Mouse (Mus musculus) forelimb bud, embryonic 11.5 days (tissue): ENCODE results near the gene Fam228a.
A peak's percentile ranks its signal among the peaks of the same experiment; 100 is the strongest.
"Not testable (repeated sequence)": the region's sequence is repeated elsewhere in the genome, so short reads cannot be mapped to it uniquely, and the experiment has no call there.

Experiments used
- DNase-seq: peaks from one replicate; pipeline ENCODE4 v3.0.0-alpha.2; 2012; ENCODE audit warnings: low read depth, low spot score

The Fam228a gene

DNA sequence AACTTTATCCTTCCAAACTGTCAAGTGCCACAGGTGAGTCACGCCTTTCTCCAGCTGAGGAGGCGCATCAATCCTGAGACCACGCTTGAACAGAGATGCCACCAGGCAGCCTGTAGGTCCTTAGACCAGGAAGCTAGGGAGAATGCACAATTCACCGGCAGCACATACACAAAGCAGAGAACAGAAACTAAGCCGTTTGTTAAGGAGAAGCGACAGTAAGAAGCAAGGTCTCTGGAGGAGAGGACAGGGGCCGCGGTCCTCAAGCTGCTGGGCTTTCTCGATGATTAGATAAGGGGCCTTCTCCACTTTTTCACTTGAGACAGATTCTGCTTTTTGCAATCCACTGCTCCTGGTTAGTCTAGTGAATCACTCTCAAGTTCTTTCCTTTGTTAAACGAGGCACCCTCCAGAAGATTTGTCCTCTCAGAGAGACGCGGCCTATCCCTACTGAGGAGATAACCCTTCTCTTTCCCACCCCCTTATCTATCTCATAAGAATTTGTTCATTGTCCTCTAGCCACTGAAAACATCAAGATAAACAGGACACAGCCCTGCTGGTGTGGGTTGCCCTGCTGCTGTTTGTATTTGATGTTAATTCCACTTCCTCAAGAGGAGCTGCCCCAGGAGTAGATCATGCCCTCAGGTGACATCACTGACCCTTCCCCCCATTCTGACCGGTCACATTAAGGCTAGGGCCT, 19.0 kb downstream of the Fam228a start:
- no peak for DNase-seq

DNA sequence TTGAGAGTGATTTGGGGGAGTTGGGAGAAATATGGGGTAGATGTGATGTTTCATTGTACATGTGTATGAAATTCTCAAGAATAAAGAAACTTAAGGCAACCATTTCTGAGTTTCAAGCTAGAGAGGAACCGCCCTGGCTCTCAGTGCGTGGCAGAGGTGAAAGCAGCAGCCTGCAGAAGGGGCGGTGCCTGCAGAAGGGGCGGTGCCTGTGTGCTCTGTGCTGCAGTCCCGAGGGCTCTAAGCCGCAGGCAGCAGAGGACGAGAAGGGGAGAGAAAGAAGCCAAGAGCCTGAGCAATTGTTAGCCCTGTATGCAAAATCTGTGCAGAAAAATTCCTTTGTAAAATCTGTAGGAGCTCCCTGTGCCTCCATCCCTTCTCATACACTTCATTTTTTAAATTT, 20.8 kb downstream of the Fam228a start:
- peak; percentile 5 for DNase-seq

DNA sequence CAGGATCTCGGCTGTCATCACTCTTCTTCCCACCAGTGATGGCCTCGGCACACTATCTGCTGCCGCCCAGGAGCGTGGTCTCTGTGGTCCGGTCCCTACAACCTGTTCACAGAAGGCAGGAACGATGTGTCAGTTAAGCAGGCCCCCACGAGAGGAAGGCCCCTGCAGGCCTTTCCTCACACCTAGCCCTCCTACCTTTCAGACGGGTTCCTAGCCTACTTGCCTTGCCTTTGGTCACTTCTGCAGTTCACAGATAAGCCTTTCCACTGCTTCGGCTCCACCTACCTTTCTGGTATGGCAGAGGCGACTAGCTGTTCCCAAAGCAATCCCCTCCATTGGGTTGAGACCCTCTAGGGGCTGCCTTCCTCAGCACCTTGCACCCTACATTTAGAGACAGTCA, 22.6 kb downstream of the Fam228a start:
- DNase-seq = no peak

DNA sequence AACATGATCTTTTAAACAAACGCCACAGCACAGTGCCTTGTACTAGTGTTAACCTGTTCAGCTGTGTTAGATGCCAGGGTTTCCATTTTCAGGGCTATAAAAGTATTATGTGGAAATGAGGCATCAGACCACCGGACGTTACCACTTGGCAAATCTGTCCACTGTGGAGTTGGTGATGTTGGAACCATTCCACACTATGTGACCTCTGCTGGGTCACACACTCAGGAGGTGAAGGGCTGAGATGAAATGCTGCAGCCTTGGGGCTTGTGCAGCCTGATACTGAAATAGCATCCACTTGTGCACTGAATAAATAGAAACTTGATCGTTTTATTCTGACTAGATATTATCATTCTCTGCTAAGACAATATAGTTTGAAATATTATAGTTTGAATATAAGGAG, 24.9 kb downstream of the Fam228a start:
- no peak for DNase-seq

DNA sequence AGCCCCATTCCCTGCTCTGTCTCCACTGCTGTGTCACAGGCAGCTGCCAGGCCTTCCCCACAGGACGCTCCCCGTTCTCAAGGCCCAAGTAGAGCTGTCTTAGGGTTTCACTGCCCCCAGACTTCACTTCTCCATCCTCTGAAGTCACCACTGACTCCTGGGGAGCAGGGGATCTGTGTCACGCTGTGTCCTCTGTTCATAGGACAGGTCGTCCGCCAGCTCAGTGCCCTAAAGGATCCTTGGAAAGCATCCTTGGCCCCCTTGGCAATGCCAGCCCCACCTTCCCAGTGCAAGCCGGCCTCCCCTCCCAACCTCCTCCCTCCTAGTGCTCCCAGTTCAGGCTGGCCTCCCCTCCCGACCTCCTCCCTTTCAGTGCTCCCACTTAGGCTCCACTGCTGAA, 28.3 kb downstream of the Fam228a start:
- no peak for DNase-seq

DNA sequence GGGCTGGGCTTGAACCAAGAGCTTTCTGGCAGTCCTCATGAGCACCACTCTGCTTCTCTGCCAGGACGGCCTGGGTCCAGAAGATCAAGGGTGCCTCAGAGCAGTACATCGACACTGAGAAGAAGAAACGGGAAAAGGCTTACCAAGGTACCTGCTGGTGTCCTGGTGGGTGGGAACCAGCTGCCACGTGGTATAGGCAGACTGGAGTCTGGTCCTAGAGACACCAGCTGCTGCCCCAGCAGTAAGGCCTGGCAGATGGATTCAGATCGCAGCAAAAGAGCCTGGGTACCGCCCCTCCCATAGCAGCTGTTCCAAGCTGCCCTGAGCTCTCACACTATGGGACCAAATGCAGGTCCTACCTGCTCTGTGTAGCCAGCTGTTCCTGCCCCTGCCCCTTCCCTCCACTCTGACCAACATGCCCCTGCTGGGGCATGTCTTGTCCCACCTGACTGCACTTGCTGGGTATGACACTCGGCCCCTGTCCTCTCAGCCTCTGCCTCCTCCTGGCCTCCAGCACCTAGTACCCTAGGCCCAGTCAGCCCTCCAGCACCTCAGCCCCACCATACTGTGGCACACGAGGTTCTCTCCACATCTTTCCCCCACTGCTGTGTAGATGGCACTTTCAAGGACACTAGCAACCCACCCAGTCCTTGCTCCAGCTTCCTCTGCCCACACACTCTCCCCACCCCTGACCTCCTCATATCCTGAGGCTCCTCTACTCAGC, 29.2 kb downstream of the Fam228a start:
- no peak for DNase-seq

DNA sequence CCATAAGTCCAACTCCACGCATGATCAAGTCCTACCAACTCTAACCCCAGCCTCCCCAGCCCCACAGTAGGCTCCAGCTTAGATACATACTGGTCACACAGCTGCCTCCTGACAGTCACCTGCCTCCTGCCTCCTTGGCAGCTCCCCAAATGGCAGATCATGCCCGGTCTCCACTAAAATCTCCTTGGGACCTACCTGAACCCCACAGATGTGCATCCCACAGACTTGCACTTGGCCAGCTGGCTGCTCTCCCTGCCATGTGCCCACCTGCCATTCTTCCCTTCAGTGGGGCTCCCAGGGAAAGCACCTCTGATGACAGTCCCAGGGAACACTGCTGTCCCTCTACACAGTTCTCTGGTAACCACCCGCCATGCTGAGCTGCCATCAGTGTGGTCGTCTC, 29.9 kb downstream of the Fam228a start:
- DNase-seq = no peak

DNA sequence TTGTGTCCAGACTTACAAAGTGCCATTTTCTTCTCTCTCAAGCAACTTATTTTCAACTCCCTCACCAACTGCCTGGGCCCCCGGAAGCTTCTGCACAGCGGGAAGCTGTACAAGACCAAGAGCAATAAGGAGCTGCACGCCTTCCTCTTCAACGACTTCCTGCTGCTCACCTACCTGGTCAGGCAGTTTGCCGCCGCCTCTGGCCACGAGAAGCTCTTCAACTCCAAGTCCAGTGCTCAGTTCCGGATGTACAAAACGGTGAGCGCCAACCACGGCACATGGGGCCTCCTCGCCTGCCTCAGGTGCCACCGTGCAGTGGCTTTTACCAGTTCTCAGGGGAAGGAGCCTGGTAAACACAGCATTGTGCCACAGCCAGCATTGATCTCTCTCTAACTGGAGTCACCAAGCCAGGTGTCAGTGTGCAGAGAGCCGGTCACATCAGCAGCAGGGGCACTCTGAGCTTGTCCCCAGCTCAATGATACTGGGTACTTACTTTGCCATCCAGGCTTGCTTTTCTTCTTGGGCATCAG, 30.7 kb downstream of the Fam228a start:
- DNase-seq = no peak

DNA sequence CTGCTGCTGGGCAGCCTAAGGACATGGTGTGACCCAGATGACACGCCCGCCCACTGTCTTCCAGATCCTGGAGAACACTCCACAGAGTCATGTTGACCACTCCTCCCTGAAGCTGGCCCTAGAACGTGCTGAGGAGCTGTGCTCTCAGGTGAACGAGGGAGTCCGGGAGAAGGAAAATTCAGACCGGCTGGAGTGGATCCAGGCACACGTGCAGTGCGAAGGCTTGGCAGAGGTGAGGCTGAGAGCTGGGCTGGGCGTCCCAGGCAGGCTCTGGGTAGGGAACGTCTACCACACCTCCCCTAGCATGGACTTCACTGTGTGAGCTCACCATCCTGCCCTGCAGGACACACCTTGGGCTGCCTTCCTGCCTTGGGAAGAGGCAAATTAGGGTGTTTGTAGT, 31.3 kb downstream of the Fam228a start:
- no peak for DNase-seq

DNA sequence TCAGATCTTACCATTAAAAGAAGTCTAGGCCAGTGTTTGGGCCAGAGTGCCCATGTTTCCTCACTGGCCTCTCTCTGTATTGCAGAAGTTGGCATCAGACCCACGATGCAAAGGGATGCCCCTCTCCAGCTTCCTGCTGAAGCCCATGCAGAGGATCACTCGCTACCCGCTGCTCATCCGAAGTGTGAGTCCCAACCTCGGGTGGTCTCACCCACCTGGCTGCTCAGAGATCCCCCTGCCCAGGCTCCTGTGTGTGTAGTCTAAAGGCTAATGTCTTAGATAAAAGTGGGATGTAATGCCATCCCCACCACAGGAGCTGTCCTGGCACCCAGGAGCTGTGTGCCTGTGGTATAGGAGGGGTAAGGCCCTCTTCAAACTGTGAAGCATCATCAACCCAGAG, 32.1 kb downstream of the Fam228a start:
- no peak for DNase-seq

DNA sequence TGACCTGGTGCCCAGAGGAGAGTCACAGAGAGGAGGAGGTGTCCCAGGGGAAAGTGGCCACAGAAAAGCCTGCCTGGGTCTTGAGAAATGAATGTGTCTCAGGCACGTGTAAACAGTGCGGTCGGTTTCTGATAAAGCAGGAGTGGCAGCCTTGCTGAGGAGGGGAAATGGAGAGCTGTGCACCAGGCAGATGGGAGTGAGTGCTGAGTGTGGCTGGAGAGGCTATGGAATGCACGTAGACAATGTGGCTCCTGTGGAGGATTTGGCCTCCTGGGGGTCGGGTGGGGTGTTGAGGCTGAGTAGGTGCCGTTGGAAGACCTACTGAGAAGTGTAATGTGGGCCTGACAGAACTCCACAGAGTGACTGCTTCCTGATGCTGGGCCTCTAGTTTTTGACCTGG, 32.6 kb downstream of the Fam228a start:
- DNase-seq = not testable (repeated sequence)

DNA sequence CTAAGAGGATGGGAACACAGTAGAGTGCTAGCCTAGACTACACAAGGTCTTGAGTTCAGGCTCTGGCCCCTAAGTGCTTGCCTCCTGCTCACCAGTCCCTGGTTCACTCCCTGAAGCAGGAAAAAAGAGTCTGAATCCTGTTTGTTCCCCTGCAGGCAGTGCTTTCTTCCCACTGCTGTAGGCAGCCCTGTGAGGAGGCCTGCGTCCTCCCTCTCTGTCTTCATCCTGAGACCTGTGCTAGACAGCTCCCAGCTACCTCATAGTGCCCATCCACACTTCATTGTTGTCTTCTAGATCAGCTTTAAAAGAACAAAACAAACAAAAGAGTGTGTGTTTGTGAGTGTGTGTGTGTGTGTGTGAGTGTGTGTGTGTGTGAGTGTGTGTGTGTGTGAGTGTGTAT, 43.7 kb downstream of the Fam228a start:
- DNase-seq = no peak

DNA sequence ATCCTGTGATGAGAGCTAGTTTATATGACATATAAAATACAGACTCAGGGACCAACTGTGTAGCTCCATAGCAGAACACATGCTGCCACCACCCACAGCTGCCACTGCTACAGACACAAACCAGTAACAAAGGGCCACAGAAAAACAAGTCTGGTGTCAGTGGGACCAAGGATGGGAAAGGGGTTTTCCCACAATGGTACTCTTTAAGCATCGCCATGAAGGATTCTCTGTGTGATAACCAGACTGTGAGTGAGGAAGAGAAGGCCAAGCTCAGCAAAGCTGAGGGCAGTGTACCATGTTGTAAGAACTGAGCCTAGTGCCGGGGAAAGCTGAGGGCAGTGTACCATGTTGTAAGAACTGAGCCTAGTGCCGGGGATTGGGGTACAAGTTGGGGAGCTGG, 47.0 kb downstream of the Fam228a start:
- no peak for DNase-seq

DNA sequence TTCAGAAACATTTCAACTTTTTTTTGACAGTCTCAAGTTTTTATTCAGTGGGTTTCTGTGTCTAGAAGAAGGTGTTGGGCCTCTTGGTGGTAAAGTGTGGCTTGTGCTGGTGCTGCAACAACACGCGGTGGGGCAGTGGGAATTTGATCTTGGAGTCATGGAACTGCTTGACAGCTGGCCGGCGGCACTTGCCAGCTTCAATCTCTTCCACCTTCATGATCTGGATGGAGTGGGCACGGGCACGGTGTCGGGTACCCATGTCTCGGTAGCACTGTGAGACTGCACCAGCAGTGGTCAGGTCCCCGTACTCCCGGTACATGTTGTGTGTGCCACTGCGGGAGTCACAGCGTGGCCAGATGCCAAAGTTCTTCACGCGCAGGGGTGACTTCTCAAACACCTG, 48.9 kb downstream of the Fam228a start:
- DNase-seq = no peak

DNA sequence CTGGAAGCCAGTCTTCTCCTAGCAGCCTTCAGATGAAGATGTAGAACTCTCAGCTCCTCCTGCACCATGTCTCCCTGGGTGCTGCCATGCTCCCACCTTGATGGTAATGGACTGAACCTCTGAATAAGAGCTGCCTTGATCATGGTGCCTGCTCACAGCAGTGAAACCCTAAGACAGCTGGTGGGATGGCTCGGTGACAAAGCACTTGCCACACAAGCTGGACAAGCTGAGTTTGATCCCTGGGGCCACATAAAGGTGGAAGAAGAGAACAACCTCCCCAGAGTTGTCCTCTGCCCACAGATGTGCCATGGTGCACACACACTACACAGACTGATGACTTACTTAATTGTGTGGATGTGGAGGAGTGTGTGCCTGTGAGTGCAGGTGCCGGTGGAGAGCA, 49.8 kb downstream of the Fam228a start:
- DNase-seq = no peak

DNA sequence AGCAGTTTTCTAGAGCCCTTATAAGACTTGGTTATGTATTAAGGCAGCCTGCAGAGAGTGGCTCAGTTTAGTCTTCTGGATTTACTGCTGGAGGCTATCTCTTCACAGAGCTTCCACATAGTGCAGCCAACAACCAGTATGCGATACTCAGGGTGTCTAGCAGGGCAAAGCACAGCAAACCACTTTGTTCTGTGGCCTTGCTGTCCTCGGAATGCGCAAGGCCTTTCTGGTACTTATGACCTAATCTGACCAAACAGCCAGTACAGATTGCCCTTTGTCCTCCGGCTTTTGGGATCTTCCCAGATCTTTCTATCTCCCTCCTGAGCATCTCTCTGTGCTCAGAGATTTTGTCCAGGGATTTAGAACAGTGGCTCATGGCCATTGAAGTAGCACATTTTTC, 52.8 kb downstream of the Fam228a start:
- no peak for DNase-seq

DNA sequence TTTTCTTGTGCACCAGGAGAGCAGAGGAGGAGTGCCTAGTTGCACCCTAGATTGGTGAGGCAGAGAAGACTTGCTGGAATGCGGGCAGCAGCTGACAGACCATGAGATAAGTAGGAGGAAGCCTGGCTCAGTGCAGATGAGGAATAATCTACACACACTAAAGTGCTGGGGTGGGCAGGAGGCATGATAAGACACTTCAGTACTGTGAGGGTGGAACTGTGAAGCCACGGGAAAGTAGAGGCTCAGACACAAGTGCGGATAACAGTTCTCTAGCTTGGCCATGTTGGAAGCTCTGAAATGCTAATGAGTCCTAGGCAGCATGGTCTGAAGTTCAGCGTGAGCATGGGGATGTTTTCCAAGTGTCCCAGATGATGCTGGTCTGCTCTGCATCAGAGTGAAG, 58.3 kb downstream of the Fam228a start:
- no peak for DNase-seq

DNA sequence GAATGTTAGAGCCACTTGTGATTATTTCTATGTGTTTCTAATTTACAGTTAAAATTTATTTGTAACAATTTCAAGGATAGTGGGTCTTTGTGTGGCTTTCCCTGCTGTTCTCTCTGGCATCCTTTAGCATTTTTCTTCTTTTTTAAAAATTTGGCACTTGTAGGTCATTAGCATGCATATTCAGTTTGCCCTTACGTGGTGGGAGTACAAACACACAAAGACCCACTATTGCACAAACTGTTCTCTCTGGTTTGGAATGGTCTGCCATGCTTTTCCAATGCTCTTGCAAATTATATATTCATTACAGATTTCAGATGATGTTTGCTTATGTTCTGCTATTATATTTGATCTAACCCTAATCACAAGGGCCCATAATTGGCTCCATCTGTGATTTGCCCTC, 61.9 kb downstream of the Fam228a start:
- DNase-seq = no peak

DNA sequence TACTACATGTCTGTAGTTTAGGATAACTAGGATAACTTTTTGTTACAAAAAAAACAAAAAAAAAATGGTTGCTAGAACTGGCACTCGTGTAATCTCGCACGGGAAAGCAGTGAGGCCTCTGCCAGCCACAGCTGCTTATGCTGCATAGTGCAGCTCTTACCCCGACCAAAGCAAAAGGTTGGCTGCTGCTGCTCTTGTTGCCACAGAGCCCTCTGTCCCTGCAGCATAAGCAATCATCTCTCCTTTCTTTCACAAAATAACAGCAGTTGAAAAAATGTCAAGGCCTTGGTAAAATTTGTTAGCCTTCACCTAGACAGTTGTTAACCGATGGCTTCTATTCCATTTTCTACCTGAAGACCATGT, 72.6 kb downstream of the Fam228a start:
- no peak for DNase-seq

DNA sequence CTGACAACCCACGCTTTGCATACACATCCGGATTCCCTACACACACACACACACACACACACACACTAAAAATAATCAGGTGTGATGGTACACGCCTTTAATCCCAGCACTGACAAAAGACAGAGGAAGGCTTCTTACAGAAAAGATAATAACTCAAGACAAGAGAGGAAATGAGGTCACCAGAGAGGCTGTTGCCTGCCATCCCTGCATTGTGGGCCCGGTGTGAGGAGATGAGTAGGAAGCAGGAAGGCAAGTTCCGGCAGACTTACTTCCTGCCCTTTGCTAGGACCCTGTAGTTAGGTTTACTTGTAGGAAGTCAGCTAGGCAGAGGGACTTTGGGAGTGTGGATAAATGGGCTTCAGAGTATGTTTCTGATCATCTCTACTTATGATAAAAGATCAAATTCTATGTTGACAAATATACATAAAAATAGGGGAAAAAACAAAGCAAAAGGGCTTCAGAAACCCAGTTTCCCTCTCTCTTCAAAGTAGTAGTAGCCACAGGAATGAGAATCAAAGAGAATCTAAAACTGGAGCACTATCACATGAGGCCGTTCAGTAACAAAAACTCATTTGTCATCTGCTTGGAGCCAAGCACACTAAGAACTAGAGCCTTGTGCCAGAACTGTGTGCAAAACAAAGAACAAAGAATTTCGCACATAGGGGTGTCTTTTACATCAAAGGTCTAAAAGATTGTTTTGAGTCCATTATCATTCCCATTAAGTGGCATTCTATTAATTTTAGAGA, 73.1 kb downstream of the Fam228a start:
- DNase-seq = no peak
